Mouse (Mus musculus) ovary, adult 18-20 months (tissue): ENCODE results near the gene Serinc2.

ENCODE experiments used
- DNase-seq: peaks from one replicate; pipeline ENCODE4 v3.0.0; 2022; ENCODE audit warnings: low spot score, mixed read lengths

Serinc2 gene

DNA sequence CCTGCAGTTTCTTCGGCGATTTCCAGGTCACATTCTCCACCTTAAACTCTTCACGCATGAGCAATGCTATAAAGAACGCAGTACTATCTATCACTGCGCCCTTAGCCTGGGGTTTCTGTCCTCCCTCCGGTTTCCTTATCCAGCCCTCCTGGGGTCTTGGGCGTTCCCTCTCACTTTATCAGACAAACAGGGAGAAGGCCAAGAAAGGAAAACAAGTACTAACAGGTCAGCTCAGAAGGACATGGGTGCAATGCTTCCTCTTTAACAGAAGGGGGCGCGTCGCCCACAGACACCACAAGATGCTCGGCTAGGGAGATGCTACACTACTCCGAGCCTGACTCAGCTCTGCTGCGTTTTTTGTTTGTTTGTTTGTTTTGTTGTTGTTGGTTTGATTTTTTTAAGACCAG, 18.1 kb upstream of the Serinc2 start:
- DNase-seq = no peak

DNA sequence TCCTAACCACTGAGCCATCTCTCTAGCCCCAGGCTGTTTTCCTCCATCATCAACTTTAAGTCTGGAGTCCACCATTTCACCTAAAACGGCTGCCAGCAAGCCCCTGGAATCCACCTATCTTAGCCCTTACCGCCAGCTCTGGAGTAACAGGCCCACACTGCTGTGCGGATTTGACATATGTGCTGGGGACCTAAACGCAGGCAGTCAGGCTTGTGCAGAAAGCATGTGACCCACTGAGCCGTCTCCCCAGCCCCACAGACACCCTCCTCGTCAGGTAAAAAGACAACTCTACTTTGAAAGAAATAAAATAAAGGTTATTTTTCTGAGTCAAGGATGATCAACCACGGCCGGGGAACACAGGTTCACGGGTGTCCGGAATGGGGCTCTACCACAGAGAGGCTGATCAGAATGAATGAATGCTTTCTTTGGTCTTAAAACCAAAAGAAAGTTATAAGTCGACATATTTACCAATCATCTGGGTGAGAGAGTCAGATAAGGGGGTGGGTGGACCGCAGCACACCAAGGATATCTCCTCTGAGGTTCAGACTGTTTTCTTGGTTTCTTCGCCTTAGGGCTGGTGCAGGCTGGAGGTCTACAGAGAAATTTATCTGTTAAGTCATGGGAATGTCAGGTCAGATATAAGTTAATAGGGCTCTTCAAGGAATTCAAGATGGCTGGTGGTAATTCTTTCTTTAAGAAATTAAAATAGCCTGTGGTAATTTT, 17.4 kb upstream of the Serinc2 start:
- no peak for DNase-seq

DNA sequence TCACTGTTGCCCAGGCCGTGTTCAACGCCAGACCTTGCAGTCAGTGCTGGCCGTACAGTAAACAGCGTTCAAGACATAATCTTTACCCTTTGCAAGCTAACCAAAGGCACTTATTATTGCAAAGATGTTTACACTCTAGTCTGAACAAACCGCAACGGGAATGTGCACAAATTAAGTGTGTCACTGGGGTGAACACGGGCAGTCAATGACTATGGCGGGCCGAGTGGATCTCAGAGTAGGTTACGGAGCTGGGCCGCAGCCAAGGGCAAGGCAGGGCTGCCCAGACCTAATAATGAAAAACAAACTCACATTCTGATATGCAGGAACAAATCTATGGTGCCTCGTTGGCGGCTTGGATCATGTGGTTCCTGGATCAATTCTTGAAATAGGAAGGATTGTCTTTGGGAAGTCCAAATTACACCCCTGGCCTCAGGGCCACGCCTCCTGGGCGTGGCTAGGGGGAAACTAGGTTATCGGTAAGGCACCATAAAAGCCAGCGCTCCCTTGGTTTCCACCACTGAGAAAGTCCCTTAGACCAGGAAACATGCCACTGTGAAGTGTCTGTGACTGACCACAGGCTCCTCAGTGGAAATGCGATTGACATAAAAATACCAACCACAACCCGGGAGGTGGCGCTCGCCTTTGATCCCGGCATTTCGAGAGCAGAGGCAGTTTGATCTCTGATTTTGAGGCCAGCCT, 16.2 kb upstream of the Serinc2 start:
- no peak for DNase-seq

DNA sequence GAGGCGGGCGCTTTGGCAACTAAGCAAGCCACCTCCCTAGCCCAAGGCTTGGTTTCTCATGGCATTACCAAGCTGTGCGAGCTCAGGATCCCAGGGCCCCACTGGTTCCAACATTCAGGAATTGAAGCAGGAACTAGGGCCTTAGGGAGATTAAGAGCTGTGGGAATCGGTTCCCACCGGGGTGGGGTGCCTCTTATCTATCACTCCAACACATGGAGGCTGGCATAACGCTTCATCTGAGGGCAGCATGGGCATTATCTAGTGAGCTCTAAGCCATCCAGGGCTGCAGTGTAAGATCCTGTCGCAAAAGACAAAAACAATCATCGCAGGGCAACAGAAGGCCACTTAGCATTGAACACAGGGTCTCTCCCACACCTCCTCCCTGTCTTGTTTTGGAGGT, 15.5 kb upstream of the Serinc2 start:
- no peak for DNase-seq

DNA sequence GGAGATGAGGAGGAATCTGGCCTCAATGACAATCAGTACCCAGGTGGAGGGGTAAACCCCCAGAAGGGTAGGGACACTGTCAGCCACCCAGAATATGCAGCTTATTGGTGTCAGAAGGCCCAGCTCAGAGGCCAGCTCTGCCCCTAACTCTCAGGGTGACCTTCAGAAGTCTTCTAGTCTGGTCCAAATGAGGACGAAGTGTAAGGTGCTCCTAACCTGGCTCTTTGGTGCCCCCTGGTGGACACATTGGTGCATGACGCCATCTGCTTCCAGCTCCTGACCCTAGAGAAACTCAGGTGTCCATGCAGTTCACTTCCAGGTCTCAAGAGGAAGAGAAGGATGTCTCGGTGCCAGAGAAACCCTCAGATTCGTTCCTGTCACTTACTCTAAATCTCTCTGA, 13.3 kb upstream of the Serinc2 start:
- no peak for DNase-seq

DNA sequence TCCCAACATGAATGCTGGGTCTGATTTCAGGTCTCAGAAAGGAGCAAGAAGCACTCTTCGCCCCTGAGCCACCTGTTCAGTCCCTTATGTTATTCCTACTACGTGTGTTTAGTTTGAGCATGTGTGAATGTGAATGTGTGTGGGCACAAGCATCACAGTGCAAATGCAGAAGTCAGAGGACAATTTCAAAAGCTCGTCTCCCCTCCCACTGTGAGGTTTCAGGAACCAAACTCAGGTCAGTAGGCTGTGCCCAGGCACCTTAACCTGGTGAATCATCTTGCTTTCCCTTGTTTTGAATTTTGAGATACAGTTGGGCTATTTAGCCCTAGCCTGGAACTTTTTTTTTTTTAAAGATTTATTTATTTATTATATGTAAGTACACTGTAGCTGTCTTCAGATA, 10.8 kb upstream of the Serinc2 start:
- DNase-seq = no peak

DNA sequence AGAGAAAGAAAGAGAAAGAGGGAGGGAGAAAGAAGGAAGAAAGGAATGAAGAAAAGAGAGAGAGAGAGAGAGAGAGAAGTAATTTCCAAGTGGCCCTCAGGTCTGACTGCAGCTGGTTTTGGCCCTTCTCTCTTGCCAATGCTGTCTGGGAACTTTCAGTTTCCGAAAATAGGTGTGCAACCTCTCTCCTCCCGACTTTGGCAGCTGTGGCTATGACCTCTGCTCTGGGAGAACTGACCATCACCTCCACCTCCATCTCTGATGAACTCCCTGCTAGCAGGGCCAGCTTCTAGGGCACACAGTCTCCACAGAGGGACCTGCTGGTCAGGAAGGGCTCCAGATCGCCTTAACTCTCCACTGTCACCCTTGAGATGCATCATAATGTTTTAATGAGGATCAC, 7.5 kb upstream of the Serinc2 start:
- no peak for DNase-seq

DNA sequence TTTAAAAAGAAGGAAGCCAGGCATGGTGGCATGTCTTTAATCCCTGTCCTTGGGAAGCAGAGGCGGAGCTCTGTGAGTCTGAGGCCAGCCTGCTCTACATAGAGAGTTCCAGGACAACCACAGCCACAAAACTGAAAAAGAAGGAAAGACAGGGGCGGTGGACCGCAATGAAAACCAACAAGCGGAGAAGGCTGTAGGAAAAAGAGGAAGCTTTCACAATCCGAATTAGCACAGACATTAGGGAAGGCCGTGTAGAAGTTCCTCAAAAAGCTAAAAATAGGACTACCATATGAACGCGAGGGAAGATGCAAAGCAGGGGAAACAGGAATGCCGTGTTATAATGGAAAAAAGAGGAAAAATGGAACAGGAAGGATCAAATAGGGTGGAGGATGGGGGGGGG, 4.8 kb upstream of the Serinc2 start:
- no peak for DNase-seq

DNA sequence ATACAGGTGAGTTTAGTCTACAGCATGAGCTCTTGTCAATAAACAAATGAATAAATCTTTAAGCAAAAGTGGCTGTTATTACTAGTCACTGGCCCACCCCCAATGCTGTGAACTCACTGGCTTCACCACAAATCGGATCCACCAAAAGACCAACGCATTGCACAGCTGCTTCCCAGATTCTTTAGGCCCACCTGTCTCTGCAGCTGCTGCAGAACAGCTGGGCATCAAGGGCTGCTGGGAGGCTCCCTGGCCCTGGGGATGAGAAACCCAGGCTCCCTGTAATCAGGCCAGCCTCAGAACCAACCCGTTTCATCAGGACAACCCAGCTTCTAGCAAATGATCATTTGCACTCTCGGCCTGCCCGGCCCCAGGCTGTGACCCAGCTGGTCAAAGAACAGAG, 3.9 kb upstream of the Serinc2 start:
- DNase-seq = no peak

DNA sequence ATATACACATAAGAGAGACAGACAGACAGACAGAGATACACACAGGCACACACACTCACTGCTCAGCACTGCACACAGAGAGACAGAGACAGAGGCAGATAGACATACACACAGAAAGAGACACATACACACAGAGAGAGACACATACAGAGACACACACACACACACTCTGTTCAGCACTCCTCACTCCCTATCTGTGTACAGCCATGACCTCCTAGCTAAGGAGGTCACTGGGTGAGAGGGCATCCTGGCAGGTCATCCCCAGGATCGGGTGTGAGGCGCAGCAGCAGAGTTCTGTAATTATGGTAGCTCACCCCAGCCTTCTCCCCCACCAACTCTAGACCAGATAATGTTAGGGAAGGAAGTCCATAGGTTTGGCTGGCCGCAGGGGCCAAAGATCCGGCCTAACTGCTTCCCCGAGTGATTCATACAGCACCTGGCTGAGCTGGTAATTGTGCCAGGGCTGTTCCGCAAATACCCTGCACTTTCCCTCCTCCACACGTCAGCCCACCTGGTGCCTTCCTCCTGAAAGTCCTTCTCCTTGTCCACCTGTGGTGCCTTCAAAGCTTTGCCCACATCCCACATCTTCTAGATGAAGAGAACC, 2.3 kb downstream of the Serinc2 start:
- DNase-seq = no peak

DNA sequence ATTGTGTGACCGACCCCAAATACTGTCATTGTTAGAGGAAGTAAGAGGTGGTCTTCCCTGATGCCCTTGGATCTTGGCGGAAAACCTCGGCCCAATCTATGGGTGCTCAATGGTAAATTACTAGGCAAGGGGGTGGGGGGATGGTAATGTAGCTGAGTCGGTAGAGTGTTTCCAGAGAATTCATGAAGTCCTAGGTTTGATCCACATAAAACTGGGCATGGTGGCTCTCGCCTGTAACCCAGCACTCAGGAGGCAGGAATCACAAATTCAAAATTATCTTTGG, 3.2 kb downstream of the Serinc2 start:
- no peak for DNase-seq

DNA sequence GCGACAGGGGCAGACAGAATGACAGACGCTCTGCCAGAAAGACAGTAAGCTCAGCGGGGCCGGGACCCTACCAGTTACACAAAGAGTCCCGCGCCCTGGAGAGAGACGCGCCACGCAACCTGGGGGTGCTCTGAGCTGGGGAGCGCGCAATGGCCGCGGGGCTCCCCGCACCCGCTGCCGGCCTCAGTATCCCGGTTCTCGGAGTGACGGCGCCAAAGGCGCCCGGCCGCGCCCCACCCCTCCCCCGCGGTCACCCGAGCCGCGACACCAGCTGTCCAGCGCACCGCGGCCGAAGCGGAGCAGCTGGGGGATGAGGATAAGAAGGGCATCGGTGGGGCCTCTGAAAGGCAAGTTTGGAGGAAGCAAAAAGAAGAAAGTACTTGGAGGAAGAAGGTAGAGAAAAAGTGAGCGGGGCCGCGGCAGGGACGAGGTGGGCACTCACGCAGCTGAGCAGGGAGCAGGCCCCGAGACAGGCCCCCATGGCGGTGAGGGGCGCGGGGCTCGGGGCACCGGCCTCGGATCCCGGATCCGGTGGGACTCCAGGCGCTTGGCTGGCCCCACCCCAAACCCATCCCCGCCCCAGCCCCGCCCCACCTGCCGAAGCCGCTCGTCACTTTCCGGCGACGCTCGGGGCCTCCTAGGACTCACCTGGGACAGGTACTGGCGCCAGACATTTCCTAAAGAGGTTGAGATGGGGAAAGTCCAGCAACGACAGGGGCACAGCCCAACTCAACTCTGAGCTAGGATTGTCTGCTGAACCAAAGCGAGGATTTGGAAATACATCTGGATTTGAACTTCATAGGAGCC, 3.8 kb downstream of the Serinc2 start:
- DNase-seq = no peak

DNA sequence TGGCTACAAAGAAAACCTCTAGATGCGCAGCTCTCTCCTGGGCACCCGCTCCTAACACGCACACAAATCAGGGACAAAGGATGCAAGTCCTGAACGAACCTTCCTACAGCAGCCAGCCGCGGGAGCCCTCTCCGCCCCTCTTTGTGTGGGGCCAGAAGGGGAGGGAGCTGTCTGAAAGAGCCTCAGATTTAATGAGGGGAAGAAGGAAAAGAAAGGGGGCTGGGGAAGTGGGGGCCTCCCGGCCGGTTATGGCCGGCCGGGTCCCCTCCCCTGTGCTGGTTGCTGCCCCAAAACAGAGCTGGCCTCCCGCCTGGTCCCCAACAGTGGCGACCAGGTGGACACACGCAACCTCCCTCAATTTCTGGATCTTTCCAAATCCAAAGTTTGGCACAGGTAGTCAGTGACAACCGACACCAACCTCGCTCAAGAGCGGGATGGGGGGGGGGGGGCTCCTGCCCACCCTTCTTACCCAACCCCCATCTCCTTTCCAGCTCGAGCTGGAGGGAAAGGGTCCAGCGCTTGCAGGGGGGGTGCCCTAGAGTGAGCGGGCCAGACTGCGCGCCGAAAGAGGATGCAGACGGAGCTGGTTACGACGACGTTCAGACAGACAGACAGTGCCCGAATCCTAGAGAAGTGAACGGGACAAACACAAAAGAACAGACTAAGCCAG, 4.5 kb downstream of the Serinc2 start:
- no peak for DNase-seq

DNA sequence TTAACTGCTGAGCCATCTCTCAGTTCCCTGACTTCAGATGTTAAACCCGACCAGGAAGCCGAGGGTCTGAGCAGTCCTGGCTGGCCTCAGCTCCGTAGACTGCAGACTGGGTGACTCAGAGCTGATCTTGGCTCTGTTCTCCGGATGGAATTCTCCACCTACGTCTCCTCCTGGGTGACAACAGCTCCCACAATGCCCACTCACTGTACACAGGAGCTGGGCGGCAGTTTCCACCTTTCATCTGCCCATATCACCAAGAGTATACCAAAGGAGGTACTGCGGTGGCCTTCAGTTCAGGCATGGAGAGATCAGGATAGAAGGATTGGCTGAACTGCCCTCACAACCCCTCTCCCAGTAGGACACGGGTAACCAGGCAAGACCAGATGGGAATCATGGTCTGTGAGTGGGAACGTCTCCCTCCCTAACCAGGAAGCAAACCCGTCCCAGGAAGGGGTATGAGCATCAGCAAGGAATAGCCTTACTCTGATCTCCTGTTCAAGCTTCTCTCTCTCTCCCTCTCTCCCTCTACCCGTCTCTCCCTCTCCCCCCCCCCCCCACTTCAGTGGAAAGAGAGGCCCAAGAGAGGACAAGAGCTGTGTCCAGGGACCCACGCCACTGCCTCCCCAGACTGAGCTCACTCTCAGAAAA, 5.2 kb downstream of the Serinc2 start:
- DNase-seq = no peak

DNA sequence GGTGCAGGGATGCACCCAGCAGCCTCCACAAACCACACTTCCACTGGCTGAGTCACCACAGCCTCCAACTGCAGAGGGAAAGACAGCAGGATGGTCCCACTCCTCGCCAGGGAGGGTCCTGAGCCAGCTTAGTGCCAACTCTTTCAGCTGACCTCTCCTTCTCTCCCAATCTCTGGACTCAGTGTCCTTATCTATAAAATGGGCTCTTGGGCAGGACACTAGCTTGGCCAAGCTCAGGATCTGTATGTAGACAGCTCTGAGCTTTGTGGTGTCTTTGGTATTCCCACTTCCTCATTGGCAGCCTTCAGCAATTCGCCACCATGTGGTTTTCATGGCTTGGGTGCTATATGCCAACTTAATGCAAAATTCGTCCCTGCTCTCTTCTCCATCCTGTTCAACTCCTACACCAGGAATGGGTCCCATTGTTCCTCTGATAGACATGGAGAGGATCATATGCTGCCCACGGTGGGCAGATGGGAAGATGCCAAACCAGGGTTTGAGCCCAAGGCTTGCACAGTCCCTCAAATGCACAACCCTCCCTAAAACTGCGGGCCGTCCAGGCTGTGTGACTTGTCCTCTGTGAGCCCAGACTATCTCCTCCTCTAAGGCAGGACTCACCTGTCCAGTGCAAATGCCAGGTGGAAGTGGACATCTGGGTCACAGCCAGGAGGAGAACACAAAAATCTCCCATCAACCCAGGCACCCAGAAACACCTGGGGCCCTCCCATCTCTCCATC, 8.2 kb downstream of the Serinc2 start:
- DNase-seq = no peak

DNA sequence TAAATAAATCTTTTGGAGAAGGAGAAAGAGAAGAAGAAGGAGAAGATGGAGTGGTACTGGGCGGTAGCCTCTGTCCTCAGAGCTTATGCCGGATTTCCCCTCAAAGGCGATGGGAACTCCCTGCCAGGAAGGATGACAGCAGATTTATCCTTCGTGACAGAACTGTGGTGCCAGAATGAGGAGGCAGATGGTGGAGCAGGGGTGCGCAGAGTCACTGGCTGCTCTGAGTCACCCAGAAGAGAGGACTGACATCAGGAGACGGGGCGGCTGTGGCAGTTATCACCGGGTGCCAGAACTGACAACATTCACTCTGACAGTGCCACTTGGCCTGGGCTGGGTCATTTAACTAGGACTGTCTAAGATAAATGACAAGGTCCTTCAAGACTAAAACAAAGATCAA, 8.9 kb downstream of the Serinc2 start:
- DNase-seq = no peak

DNA sequence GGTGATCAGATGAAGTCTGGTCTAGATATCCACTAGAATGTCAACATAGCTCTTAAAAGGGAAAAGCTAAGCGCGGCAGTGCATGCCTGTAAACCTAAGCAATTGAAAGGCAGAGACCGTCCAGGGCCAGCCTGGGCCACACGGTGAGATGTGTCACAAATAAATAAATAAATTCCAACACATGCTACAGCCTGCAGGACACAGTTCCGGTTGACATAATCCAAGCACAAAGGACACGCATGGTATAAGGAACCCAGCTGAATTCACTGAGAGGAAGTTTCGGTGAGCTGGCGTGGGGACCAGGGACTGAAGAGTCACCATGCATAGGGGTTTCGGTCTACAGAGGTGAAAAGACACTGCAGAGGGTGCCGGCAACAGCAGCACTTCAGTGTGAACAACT, 10.3 kb downstream of the Serinc2 start:
- no peak for DNase-seq

DNA sequence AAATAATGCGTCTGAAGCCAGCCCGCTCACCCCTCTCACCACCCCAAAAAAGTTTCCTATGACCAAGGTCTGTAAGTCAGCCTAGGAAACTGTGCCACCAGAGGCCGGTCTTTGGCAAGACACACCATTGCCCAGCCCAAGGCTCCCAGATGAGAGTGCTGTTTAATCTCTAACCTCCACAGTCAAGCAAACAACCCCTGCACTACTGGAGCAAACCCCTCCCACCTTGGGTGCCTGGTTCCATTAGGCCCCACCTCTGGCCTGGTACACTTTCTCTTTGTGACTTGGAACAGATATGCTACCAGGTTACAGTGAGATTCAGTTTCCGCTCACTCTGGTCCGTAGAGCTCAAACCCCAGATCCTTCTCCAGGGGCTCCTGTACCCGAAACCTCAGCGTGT, 11.9 kb downstream of the Serinc2 start:
- DNase-seq = peak; percentile 10

DNA sequence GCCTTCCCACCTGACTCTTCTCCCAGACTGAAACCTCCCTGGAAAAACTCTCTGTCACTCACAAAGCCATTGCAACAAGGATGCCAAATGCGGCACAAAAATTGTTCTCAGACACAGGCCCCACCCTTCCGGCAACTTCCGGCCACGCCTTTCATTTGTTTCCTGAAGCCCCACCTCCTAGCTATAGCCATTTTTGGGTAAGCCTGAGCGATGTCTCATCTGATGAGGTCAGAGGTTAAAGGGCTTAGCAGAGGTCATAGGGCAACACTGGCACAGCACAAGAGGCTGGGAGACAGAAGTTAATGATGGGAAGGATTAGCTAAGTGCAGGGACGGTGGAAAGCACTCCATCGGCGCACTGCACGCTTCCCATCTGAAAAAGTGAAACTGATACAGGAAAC, 12.4 kb downstream of the Serinc2 start:
- no peak for DNase-seq

DNA sequence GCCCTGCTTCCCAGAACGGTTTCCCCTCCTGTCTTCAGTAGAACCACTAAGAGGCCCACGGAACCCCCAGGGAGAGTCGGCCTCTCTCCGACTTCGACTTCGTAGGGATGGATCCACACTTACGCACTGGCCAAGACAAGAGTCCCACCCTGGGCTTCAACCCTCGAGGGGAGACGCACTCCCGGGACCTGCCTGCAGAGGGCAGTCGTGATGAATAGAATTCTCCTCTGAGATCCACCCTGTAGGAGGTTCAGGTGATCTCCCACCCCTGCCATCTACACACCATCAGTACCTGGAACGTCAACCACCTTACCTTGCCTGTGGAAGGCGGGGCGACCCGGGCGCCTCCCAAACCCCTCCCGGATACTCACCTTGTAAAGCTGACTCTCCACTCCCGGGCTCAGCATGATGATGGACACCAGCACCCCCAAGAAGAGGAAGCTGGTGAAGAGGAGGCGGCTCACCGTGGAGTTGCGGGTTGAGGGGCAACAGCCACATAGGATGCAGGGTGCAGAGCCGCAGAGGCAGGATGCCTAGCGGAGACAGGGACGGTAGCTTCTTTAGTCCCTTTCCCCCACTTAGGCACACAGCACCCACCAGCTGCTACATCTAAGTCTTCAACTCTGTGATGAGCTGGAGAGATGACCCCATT, 14.2 kb downstream of the Serinc2 start:
- no peak for DNase-seq

DNA sequence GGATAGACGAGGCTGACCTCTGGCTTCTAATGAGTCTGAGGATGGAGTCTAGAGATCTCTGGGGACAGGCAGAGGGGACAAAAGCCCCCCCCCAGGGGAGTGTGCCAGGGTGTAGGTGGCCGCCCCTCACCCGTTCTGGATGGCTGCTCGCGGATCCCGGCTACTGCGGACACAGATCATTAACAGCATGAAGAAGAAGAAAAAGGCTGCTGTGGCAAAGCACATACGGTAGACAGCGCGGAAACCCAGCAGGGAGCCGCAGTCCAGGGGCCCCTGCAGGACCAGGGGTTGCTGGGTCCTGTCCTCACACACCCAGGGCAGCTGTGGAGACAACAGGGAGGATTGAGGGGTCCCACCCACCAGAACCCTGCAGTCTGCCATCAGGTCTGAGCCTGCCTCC, 14.9 kb downstream of the Serinc2 start:
- DNase-seq = no peak
